Mouse (Mus musculus): ENCODE measurements at regions not wholly inside any gene's neighbourhood (a gene's known extent, or its start where the extent isn't known, plus 50 kb on each side); places are given as distances from the start of the nearest gene placed in this dataset.

- TF ChIP-seq POLR2A (IDR thresholded peaks at IDR 0.05; ENCODE audit: extremely low read depth, insufficient read depth, low read length): no peak
- TF ChIP-seq CTCF (IDR thresholded peaks at IDR 0.05; ENCODE audit: low read depth, low read length): peak; percentile 39; the same call in 1 of the 2 replicates
These were observed 263.5 kb downstream of the Ankrd50 start for GRCm38 (mm10) chr3:38220934-38221833.
